Mouse (Mus musculus) brain, embryonic 14.5 days (tissue): ENCODE measurements around the gene Nr2f1. TPM values are rescaled to one million over a fixed set of nuclear protein-coding genes. Genes with fewer than 3 reads are reported as not detected.
A peak's percentile ranks its signal among the peaks of the same experiment; 100 is the strongest.

ENCODE experiments used
- DNase-seq: peaks from one replicate; pipeline ENCODE4 v3.0.0-alpha.2; 2011; ENCODE audit warnings: low read depth
- CTCF ChIP-seq: fragments of 200-500 bp; IDR thresholded peaks from 2 replicates; pipeline ENCODE4 v1.5.1; 2012; ENCODE audit warnings: inconsistent platforms, mild to moderate bottlenecking, moderate library complexity, borderline replicate concordance; ENCODE audit not compliant: insufficient read depth, insufficient read length; ENCODE audit errors: extremely low read depth
- POLR2A ChIP-seq: fragments of 200-500 bp; IDR thresholded peaks from 2 replicates; pipeline ENCODE4 v1.6.1; 2012; ENCODE audit warnings: mild to moderate bottlenecking, inconsistent platforms, borderline replicate concordance; ENCODE audit not compliant: poor library complexity, insufficient read depth, insufficient read length, severe bottlenecking; ENCODE audit errors: extremely low read depth
- polyA plus RNA-seq: library from polyadenylated mRNA; depleted of rRNA; stranded (reverse); fragments of >200 nt; gene quantifications from 2 replicates; pipeline ENCODE4 v1.2.3, GENCODE M21; 2012; rRNA removed

Nr2f1 gene
- polyA plus RNA-seq, 1 experiment, result 465 TPM

DNA sequence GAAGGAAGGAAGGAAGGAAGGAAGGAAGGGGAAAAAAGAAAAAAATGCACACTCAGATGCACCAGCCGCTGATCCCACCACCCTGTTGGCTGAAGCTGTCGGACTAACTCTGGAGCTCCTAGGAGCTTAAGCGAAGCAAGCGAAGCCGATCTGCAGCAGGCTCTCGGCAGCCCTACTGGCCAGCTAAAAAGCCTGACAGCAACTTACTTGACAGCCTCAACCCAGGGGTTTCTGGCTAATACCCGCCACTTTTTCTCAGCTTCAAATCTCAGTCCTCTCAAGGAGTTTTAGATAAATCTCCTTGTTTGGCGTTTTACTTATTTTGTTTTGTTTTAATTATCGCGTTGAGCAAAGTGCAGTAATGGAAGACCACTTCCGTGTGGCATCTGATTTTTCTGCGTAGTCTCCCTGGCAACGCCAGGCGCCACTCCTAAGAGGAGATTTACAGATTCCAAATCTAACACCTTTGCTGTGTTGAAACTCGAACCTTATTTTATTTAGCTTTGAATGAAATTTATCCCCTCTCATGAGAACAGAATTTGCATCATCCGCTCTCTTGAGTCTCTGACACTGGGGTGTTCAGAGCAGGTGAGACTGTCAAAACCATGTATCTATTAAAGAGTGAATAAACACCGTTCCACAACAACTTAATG lies 27.4 kb downstream of the Nr2f1 start:
- DNase-seq, result peak; percentile 84
- TF ChIP-seq POLR2A (no peak), CTCF (no peak)

- DNase-seq, result peak; percentile 68
- TF ChIP-seq CTCF (no peak), POLR2A (no peak)
Observed at GRCm38 (mm10) chr13:78171320-78171719, 28.2 kb downstream of the Nr2f1 start.

DNA sequence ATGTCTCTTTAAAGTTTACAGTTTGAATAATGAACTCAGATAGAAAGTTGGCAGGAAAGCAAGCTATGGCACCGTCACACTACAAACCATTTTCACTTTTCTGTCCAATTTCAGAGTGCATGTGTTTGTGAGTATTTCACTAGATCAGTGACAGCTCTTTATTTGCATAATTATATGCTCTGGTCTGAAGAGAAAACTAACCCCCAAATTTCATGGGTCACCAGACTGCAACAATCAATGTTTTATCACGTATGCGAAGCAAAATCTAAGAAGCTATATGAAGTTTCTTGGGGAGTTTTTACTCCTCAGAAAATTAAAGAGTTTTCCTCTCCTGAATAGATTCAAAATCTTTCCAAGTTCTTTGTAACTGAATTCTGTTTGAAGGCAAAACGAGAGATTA lies 31.4 kb downstream of the Nr2f1 start:
- TF ChIP-seq CTCF (no peak), POLR2A (no peak)
- DNase-seq, result peak; percentile 88

- DNase-seq, result peak; percentile 37
- TF ChIP-seq CTCF, result no peak
- no peak for TF ChIP-seq POLR2A
Observed at GRCm38 (mm10) chr13:78164941-78165340, 34.6 kb downstream of the Nr2f1 start.

DNA sequence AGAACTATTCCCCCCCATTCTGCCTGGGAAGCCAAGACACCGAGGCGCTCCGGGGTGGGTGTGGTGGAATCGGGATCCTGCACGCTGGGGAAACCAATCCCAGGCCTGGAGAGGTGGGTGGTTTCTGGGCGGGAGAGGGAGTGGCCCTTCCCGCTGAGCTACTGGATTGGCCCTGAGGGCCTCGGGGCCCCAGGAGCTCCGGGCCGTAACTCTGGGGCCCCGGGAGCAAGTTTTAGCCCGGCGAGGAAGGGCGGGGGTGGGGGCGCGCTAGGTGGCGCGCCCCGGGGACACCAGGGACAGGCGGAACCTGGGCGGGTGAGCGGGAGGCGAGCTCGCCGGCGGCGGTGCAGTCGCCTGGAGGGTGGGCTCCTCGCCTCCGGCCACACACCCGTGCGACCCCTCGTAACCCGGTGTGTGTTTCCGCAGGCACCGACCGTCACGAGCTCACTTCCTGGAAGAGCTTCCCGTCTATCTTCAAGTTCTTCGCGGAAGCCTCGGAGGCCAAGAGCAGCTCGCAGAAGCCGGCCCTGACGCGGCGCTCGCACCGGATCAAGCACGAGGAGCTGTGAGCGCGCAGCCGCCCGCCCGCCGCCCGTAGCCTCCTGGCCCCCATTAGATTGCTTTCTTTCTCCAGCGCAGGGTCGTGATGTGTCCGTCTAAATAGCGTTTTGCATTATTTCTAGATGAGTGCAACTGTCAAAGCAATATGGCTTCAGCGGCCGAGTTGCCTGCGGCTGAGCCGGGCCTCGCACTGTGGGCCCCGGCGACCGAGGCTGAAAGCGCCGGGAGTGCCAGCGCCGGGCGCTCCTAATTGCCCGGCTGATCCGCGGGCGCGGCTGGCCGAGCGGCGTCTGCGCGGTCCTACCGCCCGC lies 36.2 kb downstream of the Nr2f1 start:
- peak; percentile 93 for DNase-seq

DNA sequence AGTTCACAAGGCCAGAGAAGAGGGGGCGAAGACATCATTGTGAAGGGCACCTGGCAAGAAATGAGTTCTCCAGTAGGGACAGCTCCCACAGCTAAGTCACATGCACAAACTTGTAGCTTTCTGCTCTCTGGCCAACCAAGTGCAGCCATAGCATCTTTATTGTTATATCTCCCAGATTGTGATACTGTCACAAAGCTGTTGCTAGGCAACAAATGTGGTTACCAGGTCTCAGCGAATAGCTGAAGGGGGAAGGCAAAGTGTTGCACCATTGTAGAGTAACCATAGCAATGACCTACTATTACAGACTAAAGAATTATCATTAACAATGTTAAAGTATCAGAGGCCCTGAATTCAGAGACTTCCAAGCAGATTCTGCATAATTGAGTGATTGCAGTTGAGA lies 37.4 kb downstream of the Nr2f1 start:
- peak; percentile 90 for DNase-seq

More for the DNA sequence above, 36.2 kb downstream of the Nr2f1 start:
- TF ChIP-seq CTCF (peak; percentile 51), POLR2A (peak; percentile 50; the same call in 1 of the 2 replicates)

DNA sequence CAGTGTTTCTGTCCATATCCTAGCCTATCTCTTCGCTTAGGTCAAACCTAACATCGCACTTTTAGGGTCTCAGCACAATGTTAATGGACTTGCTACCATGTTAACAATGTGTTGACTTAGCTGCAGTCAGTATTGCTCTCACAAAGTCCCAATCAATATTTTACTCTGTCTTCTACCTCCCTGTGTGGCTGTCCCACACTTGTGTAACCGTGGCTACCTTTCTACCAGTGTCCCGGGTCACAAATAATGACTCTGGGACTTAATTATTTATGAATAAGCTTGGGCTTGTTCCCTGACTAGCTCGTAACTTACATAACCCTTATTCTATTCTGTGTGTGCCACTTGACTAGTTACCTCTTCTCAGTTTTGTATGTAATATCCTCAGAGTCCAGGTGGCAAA lies 42.1 kb downstream of the Nr2f1 start:
- DNase-seq, result no peak
- TF ChIP-seq POLR2A (no peak), CTCF (no peak)

More for the DNA sequence above, 37.4 kb downstream of the Nr2f1 start:
- TF ChIP-seq POLR2A, result no peak
- no peak for TF ChIP-seq CTCF

Other genes starting within 250 kb of the Nr2f1 start
- gene Pou5f2, start 174.9 kb downstream of the Nr2f1 start, polyA plus RNA-seq, result 0.55 and 0.71 TPM in 2 replicates